Mouse (Mus musculus): ENCODE data around the gene Dock9. TPM values are rescaled to one million over a fixed set of nuclear protein-coding genes. Genes with fewer than 3 reads are reported as not detected.

Gene Dock9
- total RNA-seq (2021) = 10 to 100 TPM; 28.3 to 35.0 TPM
- long read RNA-seq, experiment 1, partial matches to known transcripts = 1 of 8 reads
- long read RNA-seq, experiment 1, other reads (novel, unspliced or antisense) = 7 of 8 reads
- long read RNA-seq, experiment 2, partial matches to known transcripts = 2 of 8 reads
- long read RNA-seq, experiment 2, other reads (novel, unspliced or antisense) = 6 of 8 reads

DNA sequence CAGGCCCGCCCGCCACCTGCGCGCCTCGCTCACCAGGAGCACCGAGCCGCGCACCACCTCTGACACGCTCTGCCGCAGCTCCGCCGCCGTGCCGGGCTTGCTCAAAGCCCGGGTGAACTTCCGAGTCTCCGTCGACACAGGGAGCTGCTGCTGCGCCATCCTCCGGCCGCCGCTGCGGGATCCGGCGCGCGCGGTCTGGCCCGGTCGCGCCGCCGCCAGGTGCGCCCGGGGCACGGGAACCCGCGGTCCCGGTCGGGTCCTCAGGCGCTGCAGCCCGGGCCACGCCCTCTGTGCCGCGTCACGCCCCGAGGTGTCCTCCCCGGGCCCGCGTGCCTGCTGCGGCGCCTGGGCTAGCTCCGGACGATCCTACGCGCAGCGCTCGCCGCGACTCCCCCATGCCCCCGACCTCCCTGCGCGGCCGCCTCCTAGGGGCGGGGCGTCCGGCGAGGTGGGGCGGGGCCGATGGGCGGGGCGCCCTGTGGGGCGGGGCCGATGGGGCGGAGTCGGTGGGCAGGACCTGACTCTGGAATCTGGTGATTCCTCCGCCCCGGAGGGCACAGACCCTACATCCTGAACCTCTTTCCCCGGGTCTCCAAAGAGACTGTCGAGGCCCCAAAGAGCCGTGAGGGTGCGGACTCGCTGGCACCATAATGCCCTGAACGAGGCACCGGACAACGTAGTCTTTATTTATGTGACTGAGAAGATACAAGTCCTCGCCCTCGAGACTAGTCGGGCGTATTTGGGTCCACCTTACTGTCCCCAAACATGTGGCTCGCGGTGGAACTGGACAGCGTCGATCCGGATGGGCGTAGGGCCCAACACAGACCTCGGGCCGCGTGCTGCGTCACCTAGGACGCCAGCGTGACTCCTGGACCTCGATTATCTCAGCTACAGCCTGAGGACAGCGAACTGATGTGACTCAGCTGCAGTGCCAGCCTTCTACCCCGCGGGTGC is at the start of gene Dock9:
TSS of gene Dock9 (minus strand) at position 381 of the 954 bp plus-strand sequence.
- DNase-seq = peak; percentile 84

GRCm38 (mm10) chr14:121844486-121844885 is 46.8 kb upstream of the Dock9 start:
- DNase-seq = no peak

DNA sequence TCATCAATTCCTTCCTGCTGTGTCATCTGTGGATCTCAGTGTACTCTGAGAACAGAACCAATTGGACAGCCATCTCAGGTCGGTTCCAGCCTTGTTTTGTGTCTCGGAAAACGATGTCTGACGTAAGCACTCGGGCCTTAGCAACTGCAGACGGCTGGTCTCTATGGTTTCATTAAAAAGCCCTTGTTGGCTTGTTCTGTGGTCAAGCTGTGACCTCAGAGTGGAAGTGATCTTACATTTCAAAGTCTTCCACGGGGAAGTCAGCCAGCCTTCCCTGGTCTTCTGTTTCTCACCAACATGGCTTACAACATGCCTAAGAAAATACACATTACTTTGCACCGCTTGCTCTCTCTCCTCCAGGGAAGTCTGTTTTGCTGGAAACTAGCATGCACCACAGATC is 42.6 kb upstream of the Dock9 start:
- no peak for DNase-seq

- no peak for DNase-seq
Measured at GRCm38 (mm10) chr14:121838161-121838560, 40.5 kb upstream of the Dock9 start.

- DNase-seq = no peak
Measured at GRCm38 (mm10) chr14:121833001-121833520, 35.4 kb upstream of the Dock9 start.

- no peak for DNase-seq
Measured at GRCm38 (mm10) chr14:121829816-121830442, 32.3 kb upstream of the Dock9 start.

DNA sequence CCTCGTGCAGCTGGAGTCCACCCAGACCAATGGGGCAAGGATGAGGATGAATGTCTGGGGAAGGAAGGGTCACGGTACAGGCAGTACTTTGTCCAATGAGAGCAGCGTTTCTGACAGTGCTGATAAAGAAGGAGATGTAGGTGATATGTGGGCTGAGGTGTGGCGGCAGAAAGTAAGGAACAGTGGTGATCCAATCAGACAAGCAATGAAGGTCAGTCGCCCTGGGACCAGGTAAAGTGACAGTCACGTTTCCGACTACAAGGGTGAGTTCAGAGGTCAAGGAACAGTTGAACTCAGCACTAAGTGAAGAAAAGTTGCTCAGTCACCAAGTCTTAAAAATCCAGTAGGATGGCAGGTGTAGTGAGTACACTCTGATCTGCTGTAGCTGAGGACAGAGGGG is 29.5 kb upstream of the Dock9 start:
- DNase-seq = no peak

GRCm38 (mm10) chr14:121825521-121826445 is 28.1 kb upstream of the Dock9 start:
- DNase-seq = no peak

GRCm38 (mm10) chr14:121824322-121825103 is 26.9 kb upstream of the Dock9 start:
- DNase-seq = peak; percentile 70

DNA sequence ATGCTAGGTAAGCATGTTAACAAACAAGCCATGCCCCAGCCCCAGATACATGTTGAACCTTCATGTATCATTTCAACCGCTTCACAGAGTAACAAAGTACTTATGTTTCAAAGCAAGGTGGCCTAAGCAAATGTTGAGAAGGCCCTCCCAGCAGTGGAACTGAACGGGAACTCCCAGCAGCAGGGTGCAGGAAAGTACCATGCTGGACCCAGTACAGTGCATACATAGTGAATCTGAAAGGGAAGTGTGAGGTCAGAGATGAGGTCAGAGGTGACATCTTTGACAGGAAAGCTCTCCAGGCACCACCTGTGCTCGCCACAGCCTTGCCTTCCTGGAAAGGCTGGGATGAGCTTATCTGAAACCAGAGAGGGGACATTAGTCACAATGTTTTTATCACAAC is 25.4 kb upstream of the Dock9 start:
- DNase-seq = no peak

DNA sequence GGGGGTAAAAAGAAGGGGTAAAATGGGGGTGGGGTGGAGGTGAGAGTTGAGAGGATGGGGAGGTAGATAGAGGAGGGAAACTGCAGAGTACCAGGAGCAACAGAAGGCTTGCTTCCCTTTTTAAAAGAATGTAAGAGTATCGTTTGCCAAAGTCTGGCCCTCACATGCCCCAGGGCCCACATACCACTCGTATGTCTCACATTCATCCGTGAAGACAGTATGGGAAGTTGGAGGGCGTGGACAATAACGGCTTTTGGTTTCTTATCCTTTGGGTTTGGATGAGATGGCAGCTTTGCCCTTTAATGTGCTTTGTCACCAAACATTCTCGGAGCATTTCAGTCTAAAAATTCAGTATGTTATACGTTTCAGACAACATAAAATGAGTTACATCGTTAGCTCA is 24.9 kb upstream of the Dock9 start:
- DNase-seq = no peak

GRCm38 (mm10) chr14:121806791-121807190 is 9.2 kb upstream of the Dock9 start:
- peak; percentile 56 for DNase-seq

- no peak for DNase-seq
Measured at GRCm38 (mm10) chr14:121806316-121806715, 8.7 kb upstream of the Dock9 start.

- no peak for DNase-seq
Measured at GRCm38 (mm10) chr14:121804461-121804860, 6.8 kb upstream of the Dock9 start.

DNA sequence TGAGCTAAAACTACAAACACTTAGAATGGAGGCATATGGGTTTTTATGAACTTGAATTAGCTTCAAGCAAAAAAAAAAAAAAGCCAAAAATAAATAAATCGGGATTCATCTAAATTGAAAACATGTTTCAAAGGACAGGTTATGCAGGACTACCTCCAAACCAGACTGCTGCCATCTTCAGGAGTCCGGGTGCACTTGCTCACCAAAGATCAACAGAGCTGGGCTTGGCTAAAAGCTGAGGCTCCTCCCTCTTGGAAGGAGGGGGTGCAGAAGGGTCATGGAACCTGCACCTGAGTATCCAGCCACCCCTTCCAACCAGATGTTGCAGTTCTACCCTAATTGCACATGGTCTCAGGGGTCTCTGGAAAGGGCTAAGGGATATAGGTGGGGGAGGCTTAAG is 3.3 kb upstream of the Dock9 start:
- no peak for DNase-seq

DNA sequence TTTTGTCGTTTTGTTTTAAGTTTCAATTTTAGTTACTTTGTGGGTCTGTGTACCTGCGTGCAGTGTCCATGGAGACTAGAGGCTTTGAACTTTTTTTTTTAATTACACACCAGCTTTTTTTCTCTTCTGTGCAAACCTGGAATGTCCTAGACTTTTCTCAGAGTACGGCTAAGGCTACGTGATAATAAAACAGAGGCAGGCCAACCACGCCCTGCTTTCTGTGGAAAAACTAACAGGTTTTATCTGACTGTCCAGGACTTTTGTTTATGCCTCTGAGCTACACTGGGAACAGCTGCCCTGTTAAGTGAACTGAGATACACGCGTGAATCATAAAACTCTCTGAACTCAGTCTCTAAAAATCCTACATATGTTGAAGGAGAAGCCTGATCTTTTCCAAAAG is 1.5 kb upstream of the Dock9 start:
- no peak for DNase-seq

GRCm38 (mm10) chr14:121798411-121798799 is 768 bp upstream of the Dock9 start:
- peak; percentile 86 for DNase-seq

DNA sequence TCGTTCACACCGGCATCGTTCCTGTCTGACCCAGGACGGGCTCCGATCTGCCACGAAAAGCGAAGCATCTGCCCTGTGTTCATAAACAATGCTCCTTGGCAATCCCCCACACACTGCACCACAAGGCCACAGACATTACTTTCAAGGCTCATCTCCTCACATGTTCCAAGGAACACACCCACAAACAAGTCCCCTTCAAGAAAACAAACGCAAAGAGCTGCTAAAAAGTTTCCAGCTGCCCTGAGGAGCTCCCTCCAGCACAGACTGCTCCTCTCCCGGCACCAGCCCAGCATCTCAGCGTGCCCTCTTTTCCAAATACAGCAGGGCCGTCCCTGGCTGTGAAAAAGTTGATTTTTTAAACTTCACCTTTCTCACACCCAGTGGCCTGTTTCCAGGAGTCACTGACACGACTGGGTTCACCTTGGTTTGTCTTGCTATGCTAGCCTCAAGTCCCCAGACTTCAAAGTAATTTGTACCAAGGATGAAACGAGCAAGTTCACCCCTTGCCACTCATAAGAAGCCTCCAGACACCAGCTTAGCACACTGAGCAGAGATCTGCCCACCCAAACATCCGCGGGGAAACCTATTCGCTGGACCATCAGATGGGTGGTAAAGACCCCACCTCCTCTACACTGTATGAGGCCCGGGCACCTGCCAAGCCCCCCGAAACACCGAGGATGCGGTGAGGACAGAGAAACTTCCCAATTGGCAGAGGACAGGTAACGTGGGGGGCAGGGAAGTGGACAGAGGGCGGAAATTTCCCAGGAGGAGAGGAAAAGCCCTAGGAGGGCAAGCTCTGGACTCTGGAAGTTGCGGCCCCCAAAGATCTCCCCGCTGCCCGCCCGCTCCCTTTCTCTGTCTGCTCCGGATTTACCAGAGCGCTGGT is 823 bp downstream of the Dock9 start:
- DNase-seq = no peak

GRCm38 (mm10) chr14:121795536-121795935 is 2.1 kb downstream of the Dock9 start:
- no peak for DNase-seq

GRCm38 (mm10) chr14:121793639-121794038 is 4.0 kb downstream of the Dock9 start:
- DNase-seq = no peak
